Mouse (Mus musculus): Measurements from ENCODE around the gene Gm10024.
"Not testable (repeated sequence)": the region's sequence is repeated elsewhere in the genome, so short reads cannot be mapped to it uniquely, and the experiment has no call there.

The Gm10024 gene

GRCm38 (mm10) chr10:77711157-77711556 is at the start of gene Gm10024:
Gene Gm10024, plus strand, starts transcription at chr10:77711457.
- not testable (repeated sequence) for DNase-seq (ENCODE audit: low spot score)

DNA sequence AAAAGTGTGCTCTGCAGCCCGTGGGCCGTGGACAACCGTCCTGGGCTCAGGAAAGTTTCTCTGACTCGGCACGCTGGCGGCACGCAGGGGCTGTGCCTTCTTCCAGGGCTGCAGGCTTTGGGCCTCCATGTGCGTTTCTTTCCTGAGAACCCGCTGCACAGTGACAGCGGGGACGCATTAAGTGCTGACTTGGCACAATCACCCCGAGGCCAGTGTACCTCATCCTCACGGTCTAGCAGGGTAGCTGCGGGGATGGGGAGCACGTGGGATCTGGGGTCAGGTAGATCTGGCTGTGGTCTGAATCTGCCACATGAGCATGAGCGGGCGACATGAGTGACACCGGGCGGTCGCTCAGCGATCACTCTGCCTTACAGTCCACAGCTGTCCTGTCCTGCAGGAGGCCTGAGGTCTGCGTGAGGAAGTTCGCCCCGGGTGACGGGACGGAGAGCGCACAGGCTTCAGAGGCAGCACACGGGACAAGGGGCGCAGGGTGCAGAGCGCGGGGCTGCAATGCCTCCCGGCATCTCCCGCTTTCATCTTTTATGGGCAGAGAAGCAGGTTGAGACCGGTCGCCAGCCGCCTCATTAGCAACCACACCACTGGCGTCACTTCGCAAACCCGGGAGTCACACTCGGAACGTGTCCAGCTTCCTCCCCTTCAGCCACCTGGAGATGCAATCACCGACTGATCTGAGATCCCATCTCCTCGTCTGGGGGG is 47.1 kb upstream of the Gm10024 start:
- DNase-seq (ENCODE audit: low spot score), result no peak

- DNase-seq (ENCODE audit: low spot score), result no peak
Observed at GRCm38 (mm10) chr10:77666342-77666741, 44.9 kb upstream of the Gm10024 start.

DNA sequence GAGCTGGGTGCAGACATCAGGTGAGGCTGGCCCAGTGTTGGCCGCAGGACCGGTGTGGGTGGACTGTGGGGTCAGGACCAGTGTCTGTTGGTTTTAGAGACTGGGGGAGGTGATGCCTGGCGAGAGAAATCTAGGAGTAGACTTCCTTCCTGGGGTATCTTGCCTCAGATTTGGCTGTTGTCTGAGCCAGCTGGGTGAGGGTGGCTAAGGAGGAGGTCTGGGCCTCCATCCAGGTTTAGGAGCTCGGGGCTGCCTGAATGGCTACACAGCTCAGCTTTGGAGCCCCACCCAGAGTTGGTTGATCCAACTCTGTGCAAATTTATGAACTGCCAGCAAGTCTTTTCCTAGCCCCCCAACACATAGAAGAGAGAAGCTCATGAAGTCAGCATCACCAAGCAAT is 43.9 kb upstream of the Gm10024 start:
- no peak for DNase-seq (ENCODE audit: low spot score)

- DNase-seq (ENCODE audit: low spot score), result no peak
Observed at GRCm38 (mm10) chr10:77670710-77671109, 40.5 kb upstream of the Gm10024 start.

GRCm38 (mm10) chr10:77671519-77671918 is 39.7 kb upstream of the Gm10024 start:
- DNase-seq (ENCODE audit: low spot score), result no peak

DNA sequence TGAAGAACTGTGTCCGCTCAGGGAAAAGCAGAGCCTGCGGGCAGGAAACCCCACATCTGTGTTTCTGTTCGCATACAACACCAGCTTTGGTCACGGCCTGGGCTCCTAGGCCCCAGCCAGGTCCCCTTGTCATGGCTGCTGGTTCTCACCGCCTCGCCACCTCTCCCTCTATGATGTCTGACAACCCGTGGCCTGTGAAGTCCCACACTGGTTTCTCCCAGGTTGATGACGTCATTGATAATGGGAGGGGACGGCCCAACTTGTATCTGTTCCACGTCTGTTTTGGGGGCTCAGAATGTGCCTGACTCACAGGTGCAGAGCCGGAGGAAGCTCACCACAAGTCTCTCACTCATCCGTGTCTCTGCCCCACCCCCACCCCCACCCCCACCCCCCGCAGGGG is 37.5 kb upstream of the Gm10024 start:
- DNase-seq (ENCODE audit: low spot score), result no peak

- DNase-seq (ENCODE audit: low spot score), result no peak
Observed at GRCm38 (mm10) chr10:77677562-77677961, 33.7 kb upstream of the Gm10024 start.

- no peak for DNase-seq (ENCODE audit: low spot score)
Observed at GRCm38 (mm10) chr10:77682994-77683393, 28.3 kb upstream of the Gm10024 start.

GRCm38 (mm10) chr10:77684181-77684580 is 27.1 kb upstream of the Gm10024 start:
- DNase-seq (ENCODE audit: low spot score), result no peak

- no peak for DNase-seq (ENCODE audit: low spot score)
Observed at GRCm38 (mm10) chr10:77685895-77686664, 25.2 kb upstream of the Gm10024 start, which contains the start of gene Tspear. Gene Tspear, plus strand, starts transcription at chr10:77686569.

DNA sequence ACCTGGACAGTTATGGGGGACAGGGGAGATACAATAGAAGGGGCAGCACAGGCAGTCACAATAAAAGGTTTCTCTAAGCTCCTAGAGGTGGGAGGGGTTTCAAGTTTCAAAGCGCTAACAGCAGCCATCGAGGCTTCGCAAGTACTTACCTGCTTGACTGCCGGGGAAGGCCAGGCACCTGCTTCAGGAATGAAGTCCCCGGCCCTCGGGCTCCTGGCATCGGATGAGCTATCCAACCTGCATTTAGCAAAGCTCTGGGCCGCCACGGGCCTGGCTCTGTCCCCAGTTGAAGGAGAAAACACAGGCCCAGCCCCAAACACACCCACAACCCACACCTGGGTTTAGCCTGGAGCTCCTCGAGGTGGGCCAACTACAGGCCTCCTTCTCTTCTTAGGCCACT is 24.2 kb upstream of the Gm10024 start:
- DNase-seq (ENCODE audit: low spot score), result no peak

- not testable (repeated sequence) for DNase-seq (ENCODE audit: low spot score)
Observed at GRCm38 (mm10) chr10:77690356-77690807, 20.9 kb upstream of the Gm10024 start, which contains the start of gene Gm19402. Gene Gm19402, minus strand, starts transcription at chr10:77690757.

DNA sequence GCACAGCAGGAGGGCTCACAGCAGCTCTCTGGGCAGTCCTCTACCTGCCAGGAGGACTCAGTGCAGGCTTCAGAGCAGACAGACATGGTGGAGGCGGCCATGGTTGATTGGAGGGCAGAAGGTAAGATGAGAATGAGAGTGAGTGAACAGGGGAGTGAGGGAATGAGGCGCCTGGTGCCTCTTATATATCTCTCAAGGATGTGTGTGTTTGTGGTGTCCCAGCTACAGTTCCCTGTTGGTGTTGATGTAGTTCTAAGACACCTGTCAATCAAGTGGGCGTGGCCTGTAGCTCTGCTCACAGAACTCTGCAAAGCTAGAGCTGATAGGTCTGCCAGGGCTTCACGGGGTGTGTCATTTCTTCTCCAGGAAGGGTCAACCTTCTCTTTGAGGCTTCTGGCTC is 14.1 kb upstream of the Gm10024 start, which contains the start of gene Gm9508:
Gene Gm9508 (minus strand): TSS at position 101 of the 400 bp plus-strand sequence.
- no peak for DNase-seq (ENCODE audit: low spot score)

DNA sequence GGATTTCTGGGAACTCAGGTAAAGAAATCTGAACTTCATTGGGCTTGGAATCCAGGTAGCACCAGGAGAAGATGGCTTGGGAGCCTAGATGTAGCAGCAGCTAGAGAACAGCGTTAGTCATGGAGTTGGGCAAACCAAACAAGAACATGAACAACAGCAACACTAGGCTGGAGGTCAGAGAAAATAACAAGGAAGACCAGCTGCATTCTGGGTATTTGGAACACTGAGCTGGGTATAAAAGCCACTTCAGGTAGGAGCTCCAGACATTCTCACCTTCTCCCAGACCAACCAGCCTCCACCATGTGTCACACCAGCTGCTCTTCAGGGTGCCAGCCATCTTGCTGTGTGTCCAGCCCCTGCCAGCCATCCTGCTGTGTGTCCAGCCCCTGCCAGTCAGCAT is 4.9 kb upstream of the Gm10024 start, which contains the start of gene Gm10272:
Gene Gm10272 (plus strand): TSS at position 301 of the 400 bp plus-strand sequence.
- DNase-seq (ENCODE audit: low spot score), result no peak

GRCm38 (mm10) chr10:77709831-77710230 is 1.4 kb upstream of the Gm10024 start:
- no peak for DNase-seq (ENCODE audit: low spot score)

GRCm38 (mm10) chr10:77713734-77714133 is 2.5 kb downstream of the Gm10024 start:
- DNase-seq (ENCODE audit: low spot score), result no peak

GRCm38 (mm10) chr10:77715507-77715906 is 4.2 kb downstream of the Gm10024 start, which contains the start of gene Gm10142:
Gene Gm10142, plus strand, starts transcription at chr10:77715807.
- no peak for DNase-seq (ENCODE audit: low spot score)

DNA sequence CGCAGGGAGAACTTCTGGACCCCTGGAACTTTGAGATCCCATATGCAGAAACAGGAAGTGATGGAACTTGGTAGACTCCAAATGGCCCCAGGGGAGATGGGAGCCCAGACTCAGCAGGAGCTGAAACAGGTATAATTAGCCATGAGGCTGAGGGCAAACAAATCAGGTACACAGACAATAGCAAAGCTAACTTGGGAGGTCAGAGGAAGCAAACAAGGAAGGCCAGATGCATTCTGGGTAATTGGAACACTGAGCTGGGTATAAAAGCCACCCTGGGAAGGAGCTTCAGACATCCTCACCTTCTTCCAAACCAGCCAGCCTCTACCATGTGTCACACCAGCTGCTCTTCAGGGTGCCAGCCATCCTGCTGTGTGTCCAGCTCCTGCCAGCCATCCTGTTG is 9.0 kb downstream of the Gm10024 start, which contains the start of gene Krtap12-1:
Gene Krtap12-1 (plus strand): TSS at position 301 of the 400 bp plus-strand sequence.
- DNase-seq (ENCODE audit: low spot score), result not testable (repeated sequence)

DNA sequence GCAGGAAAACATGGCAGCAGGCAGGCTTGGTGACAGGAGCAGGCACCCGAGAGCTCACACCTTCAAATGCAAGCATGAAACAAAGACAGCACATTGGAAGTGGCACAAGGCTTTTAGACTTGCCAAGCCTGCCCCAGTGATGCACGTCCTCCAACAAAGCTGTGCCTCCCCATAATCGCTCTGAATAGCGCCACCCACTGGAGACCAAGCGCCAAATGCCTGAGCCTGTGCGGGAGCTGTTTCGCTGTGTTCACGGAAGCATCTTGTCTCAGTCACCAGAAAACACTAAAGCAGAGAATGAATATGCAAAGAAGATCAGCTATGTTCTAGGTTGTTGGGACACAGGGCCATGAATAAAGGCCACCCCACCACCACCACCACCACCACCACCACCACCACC is 13.6 kb downstream of the Gm10024 start:
- no peak for DNase-seq (ENCODE audit: low spot score)

GRCm38 (mm10) chr10:77726186-77726585 is 14.9 kb downstream of the Gm10024 start, which contains the start of gene Gm10100:
Gene Gm10100, plus strand, starts transcription at chr10:77726486.
- no peak for DNase-seq (ENCODE audit: low spot score)

DNA sequence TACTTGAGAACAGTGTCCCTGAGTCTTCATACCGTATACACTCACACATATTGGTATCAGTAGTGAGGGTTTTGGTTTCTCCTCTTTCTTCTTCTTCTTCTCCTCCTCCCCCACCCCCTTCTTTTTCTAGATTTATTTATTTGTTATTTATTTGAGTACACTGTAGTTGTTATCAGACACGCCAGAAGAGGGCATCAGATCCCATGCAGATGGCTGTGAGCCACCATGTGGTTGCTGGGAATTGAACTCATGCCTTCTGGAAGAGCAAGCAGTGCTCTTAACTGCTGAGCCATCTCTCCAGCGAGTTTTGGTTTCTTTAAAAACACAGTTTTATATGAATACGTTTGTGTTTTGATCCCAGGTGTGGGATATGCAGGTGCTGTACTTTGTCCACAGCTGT is 17.0 kb downstream of the Gm10024 start:
- no peak for DNase-seq (ENCODE audit: low spot score)

DNA sequence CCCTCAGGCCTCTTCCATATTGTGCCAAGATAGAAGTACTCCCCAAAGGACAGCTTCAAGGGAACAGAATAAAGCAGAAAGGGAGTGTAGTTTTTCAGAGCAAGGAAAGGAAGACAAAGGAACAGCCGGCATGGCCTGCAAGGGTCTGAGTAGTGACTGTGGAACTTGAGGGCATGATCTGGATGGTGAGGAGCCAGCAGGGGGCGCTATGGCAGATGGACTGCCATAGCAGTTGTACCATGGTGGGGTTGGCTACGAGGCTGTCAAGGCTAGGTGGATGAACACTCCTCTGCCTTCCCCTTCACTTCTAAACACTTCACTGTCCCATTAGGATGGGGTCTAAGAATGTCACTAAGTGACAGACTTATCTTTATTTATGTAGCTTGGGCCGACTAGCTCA is 18.0 kb downstream of the Gm10024 start:
- no peak for DNase-seq (ENCODE audit: low spot score)
